Mouse (Mus musculus): ENCODE measurements around the gene Gng12.
"Not testable (repeated sequence)": the region's sequence is repeated elsewhere in the genome, so short reads cannot be mapped to it uniquely, and the experiment has no call there.

Gene Gng12

DNA sequence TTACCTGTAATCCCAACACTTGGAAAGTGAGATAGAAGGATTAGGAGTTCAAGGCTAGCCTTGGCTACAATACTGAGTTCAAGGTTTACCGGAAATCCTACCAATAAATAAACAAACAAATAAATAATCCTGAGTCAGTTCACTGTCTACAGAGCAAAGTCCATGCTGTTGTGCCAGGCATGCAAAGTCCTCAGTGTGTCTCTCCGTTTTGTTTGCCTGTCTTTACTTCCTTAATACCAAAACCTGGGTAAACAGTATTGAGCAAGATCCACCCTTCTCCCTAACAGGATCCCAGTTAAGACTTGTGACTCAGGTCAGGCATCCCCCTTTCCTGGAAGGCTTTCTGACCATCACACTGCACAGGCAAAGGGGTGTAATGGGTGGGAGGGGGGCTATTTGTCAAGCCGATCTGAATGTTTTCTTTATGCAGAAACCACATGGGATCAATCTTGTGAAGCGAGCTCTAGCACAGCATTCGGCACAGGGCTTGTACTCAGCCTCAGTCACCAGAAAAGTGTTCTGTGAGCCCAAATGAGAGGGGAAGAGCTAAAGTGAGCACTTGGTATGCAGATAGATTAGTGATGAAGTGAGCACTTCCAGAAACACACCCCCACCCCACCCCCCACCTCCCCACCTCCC, 133.2 kb downstream of the Gng12 start:
- DNase-seq (ENCODE audit: low spot score in 2 of 2), result no peak

DNA sequence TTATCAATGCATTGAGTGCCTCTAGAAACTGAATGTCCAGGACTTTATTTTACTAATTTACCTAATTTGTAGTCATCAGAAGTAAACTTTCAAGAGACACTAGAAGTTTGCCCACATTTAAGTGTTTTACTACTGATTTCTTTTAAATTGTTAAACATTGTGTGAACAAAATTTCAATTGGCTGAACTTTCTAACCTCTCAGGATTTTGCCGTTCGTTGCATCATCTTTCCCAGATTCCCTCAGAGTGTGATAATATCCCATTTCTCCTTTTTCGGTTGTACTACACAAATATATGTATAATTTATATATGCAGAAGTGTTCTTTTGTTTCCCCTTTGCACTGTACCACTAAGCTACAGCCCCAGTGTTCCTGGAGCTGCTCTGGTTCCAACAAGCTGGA, 133.8 kb downstream of the Gng12 start:
- no peak for DNase-seq (ENCODE audit: low spot score in 2 of 2)

DNA sequence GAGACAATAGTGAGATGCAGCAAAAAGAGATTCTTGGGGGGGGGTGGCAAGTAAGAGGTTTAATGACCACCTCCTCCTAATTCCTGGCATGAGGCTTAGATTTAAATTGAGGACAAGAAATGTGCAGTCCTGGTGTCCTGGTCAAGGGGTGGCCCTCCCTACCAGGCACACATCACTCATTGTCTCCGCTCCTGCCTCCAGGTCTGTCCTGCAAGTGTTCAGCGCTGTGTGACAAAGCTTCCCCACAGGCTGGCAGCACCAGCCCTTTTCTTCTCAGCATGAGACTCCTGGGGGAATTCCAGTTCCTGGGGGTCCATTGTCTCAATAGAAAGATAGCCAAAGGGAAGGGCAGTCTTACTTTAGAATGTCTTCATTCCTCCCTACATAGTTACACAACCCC, 134.2 kb downstream of the Gng12 start:
- no peak for DNase-seq (ENCODE audit: low spot score in 2 of 2)

DNA sequence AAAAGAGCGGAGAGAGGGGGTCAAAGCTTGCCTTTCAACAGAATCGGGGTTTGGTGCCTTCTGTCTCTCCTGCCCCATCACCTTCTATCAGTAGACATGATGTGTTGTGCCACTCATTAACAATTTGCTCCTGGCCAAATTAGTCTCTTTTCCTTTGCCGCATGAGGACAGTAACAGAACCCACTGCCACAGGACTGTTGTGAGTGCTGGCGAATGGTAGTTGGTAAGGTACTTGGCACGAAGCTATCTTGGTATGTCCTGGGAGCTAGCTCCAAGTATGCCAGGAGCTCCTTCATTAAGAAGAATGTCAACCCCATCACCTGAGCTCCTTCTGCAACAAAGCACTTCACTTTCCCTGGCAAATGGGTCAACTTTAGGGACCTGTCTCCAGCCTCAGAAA, 134.6 kb downstream of the Gng12 start:
- DNase-seq (ENCODE audit: low spot score in 2 of 2), result no peak

DNA sequence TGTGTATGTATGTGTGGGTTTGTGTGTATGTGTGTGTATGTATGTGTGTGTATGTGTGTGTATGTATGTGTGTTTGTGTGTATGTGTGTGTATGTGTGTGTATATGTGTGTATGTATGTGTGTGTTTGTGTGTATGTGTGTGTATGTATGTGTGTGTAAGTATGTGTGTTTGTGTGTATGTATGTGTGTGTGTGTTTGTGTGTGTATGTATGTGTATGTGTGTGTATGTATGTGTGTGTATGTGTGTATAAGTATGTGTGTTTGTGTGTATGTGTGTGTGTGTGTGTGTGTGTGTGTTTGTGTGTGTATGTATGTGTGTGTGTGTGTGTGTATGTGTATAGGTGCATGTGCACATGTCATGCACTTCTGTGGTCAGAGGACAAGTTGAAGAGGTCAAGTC, 136.4 kb downstream of the Gng12 start:
- not testable (repeated sequence) for DNase-seq (ENCODE audit: low spot score in 2 of 2)

DNA sequence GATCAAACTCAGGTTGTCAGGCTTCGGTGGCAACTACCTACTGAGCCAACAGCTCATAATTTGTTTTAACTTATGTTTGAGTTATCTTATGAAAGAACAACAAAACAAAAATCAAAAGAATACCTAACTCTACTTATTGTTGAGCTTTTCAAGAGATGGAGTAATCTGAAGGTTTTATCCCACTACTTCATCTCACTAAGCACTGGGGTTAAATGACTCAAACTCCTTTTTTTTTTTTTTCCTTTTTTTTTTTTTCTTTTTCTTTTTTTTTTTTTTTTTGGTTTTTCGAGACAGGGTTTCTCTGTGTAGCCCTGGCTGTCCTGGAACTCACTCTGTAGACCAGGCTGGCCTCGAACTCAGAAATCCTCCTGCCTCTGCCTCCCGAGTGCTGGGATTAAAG, 136.8 kb downstream of the Gng12 start:
- not testable (repeated sequence) for DNase-seq (ENCODE audit: low spot score in 2 of 2)

DNA sequence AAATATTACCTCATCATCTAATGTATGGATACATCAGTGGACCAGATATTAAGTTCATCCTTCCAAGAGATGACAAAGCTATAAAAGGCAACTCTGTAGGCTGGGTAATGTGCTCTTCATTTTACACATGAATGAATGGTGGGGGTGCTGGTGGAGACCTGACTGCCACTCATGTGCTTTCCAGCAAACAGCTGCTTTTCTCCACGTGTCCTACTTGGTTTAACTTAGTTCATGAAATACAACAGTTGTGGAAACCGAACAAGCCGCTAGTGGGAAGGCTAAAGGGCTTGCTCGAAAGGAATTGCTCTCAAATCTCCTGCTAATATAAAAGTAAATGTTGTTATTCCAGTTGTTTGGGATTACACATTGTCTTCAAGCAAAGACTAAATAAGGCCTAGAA, 137.4 kb downstream of the Gng12 start:
- DNase-seq (ENCODE audit: low spot score in 2 of 2), result no peak

DNA sequence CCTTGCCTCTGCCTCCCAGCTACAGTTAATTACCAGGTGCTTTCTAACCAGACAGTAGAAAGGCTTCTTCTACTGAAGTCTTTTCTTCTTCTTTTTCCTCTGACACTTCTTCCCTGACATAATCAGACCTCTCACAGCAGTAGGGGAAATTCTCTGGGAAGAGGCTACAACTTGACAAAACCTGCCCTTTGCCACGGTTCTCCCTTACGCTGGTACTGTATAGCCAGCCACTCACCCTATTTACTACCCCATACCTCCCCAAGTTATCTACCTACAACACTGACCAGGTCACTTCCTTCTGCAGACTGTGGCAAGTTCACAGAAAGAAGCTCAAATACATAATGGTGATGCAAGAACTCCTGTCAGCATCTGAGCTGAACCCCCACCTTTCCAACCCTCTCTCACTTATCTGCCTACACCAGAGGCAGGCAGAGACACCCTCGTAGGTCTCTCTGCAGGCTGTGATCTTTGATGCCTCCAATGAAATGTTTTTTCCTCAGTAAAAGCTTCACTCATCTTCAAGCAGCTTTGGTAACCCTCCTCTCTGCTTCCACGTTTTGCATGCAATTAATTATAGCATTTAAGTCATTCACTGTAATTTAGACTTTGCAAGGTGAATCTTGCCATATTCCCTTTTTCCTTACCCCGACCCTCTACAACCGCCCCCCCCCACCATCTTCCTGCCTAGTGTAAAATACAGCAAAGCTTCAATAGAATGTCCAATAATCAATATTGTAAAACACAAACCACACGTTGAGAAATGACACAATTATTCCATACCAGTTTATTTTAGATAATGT, 138.3 kb downstream of the Gng12 start:
- DNase-seq (ENCODE audit: low spot score in 2 of 2), result peak; percentile 19 to 42

DNA sequence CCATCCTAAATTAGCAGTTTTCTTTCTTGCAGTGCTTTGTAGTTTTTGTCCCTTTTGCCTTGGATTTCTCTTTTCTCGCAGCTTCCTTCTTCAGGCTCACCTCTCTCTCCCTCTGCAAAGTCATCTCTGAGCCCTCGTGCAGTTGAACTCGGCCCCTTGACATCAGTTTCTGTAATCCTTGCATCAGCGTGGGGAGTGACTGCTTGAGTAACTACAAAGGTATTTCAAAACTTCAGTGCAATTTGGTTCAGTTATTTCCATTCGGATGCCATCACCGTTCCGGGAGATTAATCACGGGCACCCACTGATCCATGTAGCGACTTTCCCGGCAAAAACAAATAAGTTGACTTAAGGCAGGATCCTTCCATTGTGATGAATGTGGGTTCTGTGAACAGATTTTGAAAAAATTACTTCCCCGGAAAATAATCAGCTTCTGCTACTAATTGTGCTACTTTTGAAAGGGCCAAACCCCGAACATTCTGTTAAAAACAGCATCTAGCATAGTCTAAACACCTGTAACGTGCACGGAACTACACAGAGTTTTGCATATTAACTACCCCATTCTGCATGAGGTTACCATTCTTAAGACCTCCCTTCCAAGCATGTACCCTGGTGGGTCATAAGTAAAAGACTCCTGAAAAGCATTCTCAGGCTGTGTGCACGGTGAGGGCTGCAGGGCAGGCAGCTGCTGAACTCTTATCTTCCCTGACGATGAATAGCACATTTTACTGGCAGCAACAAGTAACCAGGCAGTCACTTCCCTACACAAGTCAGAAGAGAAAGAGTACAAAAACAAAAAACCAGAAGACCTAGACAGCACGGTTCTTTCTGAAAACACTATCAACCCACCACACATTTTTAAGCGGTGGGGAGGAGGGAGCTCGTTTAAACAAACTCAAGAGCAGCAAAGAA, 139.4 kb downstream of the Gng12 start:
- DNase-seq (ENCODE audit: low spot score in 2 of 2), result peak; percentile 17 to 27

DNA sequence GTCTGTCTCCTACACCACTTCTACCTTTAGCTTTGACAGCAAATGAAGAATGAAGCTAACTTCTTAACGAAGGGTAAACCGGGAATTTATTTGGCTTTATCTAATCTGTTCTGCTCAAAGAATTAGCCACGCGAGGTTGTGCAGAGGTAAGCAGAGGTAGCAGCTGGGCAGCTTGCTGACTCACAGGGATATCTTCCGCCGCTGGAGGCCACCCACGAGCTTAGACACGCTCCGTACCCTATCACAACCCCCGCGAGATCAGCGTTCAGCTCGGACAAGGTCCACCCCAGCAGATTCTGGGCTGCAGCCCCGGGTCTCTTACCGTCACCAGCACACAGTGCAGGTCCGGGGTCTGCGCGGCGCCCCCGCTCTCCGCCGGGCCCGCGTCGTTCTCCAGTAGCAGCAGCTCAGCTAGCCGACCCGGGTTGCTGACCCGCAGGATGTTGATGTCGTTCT, 140.2 kb downstream of the Gng12 start:
- DNase-seq (ENCODE audit: low spot score in 2 of 2), result peak; percentile 76 to 80

GRCm38 (mm10) chr6:67036837-67037628, 140.8 kb downstream of the Gng12 start, which contains the start of gene Gadd45a:
Gadd45a (minus strand) TSS chr6:67037457.
- DNase-seq (ENCODE audit: low spot score in 2 of 2), result peak; percentile 89 to 95

GRCm38 (mm10) chr6:67038964-67039363, 142.8 kb downstream of the Gng12 start:
- DNase-seq (ENCODE audit: low spot score in 2 of 2), result no peak

- no peak for DNase-seq (ENCODE audit: low spot score in 2 of 2)
Observed at GRCm38 (mm10) chr6:67040904-67041410, 144.8 kb downstream of the Gng12 start.

- no peak for DNase-seq (ENCODE audit: low spot score in 2 of 2)
Observed at GRCm38 (mm10) chr6:67045424-67045823, 149.2 kb downstream of the Gng12 start.

DNA sequence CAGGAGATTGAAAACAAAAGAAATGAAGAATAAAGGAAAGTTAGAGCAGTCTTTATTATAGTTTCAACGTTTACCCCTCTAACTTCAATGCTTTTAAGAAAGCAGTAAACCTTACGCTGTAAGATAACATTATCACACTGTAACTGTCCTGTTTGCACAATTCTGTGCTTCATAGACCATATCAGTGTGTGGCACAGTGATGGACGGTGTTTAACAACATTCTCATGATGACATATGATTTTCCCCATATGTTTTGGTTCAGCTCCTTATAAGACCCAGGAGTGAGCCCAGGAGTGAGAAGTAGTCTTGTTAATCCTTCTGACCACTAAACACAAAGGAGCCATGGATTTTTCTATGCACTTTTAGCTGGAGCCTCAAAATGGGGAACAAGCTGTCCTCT, 150.7 kb downstream of the Gng12 start:
- no peak for DNase-seq (ENCODE audit: low spot score in 2 of 2)

DNA sequence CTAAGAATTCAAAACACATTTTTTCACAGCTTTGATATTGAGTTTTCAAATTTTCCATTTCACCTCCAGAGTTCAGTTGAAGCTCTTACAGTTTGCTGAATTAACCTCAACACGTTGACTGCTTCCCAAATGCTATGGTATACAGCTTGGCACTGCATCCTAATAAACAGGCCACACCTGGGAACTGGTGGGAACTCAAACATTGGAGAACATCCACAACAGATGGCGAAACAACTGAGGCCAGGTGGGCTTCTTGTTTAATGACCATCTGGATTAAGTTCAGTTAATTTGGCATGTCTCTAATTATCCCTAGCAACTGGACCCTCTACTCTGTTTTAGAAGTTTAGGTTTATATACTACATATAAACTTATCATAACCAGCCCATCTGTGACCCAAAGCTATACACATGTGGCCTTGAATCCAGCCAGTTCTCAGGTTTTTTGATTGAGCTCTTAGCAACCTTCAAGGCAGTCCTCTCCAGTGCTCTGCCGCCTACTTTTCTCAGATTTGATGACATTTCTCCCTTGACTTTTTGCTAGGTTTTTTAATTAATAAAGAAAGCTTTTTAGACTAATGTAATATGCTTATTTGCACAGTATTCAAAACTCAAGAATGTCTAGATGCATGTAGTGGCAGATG, 152.0 kb downstream of the Gng12 start:
- DNase-seq (ENCODE audit: low spot score in 2 of 2), result no peak

- DNase-seq (ENCODE audit: low spot score in 2 of 2), result no peak
Observed at GRCm38 (mm10) chr6:67048880-67049694, 152.9 kb downstream of the Gng12 start.

- DNase-seq (ENCODE audit: low spot score in 2 of 2), result no peak
Observed at GRCm38 (mm10) chr6:67049695-67050038, 153.5 kb downstream of the Gng12 start.

GRCm38 (mm10) chr6:67050063-67050462, 153.9 kb downstream of the Gng12 start:
- no peak for DNase-seq (ENCODE audit: low spot score in 2 of 2)

Data from spleen, postnatal 14 days (tissue).